Comparison of ENCODE assay signal across 15 mouse cellular contexts in genomic region chr11:118485780-118486179, GRCm38 (mm10). TPM values are rescaled to one million over a fixed set of nuclear protein-coding genes. Genes with fewer than 3 reads are reported as not detected.
"Had no signal": no experiment of that assay in that cellular context is flagged by ENCODE, and none has a peak within 500 bp of the region (broad histone marks: within the 10 kb centered on the region; RNA-seq: fewer than 3 reads in every experiment).

No protein-coding gene starts in this region.

- H3K27ac ChIP-seq: intestine, embryonic 15.5 days; limb, embryonic 15.5 days; liver, embryonic 12.5 days; midbrain, embryonic 10.5 days had no signal

- H3K9me3 ChIP-seq: intestine, embryonic 15.5 days; limb, embryonic 15.5 days; liver, embryonic 12.5 days; midbrain, embryonic 10.5 days had no signal

- H3K9ac ChIP-seq: intestine, embryonic 15.5 days; limb, embryonic 15.5 days; liver, embryonic 12.5 days; lung, embryonic 14.5 days had no signal

- H3K4me3 ChIP-seq: intestine, embryonic 15.5 days; limb, embryonic 15.5 days; liver, embryonic 12.5 days; midbrain, embryonic 10.5 days had no signal

- DNase-seq: kidney, adult 18-20 months; kidney, postnatal 10 days; lung, embryonic 14.5 days; lung, postnatal 10 days; lung, postnatal 4 days; midbrain, embryonic 14.5 days; right cerebral cortex, postnatal 25 days; thymus, adult 2 months; thymus, postnatal 25 days had no signal

- H3K4me2 ChIP-seq: intestine, embryonic 15.5 days; limb, embryonic 15.5 days; liver, embryonic 12.5 days; lung, embryonic 14.5 days had no signal

- ATAC-seq: intestine, embryonic 15.5 days; liver, embryonic 12.5 days had no signal

- H3K27me3 ChIP-seq: intestine, embryonic 15.5 days; liver, embryonic 12.5 days had no signal

RNA-seq across cellular contexts. Expression of gene C1qtnf1, which starts 57.8 kb away (rescaled TPM):
- total RNA-seq: megakaryocyte, adult 5-6 weeks; monocyte, adult 5-6 weeks had no signal
